Mouse (Mus musculus): ENCODE results near the gene Twf2.

DNA sequence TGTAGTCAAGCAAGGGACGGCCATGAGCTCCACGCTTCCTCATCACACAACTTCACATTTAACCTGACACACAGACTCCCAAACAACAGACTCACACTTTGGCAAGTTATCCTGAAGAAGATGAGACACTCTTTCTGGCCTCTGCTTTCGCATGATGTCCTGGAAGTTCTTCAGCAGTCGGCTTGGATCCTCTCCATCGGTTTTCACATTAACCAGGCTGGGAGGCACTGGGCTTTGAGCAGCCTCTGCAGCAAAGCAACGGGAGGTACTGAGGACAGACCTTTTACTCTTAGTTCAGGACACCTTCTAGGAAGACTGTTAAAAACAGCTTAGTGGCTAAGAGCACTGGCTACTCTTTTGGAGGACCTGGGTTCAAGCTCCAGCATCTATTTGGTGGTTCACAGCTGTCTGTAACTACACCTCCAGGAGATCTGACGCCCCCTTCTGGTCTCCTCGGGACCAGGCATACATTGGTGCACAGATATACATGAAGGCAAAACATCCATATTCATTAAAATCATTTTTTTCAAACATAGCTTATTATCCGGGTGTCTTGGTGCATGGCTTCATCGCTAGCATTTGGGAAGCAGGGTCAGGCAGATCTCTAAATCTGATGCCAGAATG, 38.7 kb downstream of the Twf2 start:
- TF ChIP-seq POLR2A (IDR thresholded peaks at IDR 0.05; ENCODE audit: insufficient read depth, low read length) (no peak), CTCF (IDR thresholded peaks at IDR 0.05; ENCODE audit: low read depth, low read length) (peak; percentile 16)

Measured in ES-Bruce4 (cell line).